Mouse (Mus musculus) lung, embryonic 15.5 days (tissue): ENCODE measurements around the gene Ccdc171. TPM values are rescaled to one million over a fixed set of nuclear protein-coding genes. Genes with fewer than 3 reads are reported as not detected.
"Not testable (repeated sequence)": the region's sequence is repeated elsewhere in the genome, so short reads cannot be mapped to it uniquely, and the experiment has no call there.

ENCODE experiments used
- ATAC-seq: fragments of 200-750 bp; cut with Nextera tagmentation; 2 replicates; pipeline ENCODE4 v1.8.0; 2017; ENCODE audit warnings: moderate number of reproducible peaks, borderline replicate concordance; ENCODE audit not compliant: low FRiP score, low TSS enrichment; ENCODE audit errors: extremely low read depth
- H3K27ac ChIP-seq: fragments of 300-500 bp; sonication (generic); 2 replicates; pipeline ENCODE4 v1.5.1; 2015; ENCODE audit warnings: moderate library complexity, mild to moderate bottlenecking, inconsistent platforms
- H3K27me3 ChIP-seq: fragments of 300-500 bp; sonication (generic); 2 replicates; pipeline ENCODE4 v1.6.1; 2015; ENCODE audit warnings: inconsistent platforms
- H3K36me3 ChIP-seq: fragments of 300-500 bp; sonication (generic); 2 replicates; pipeline ENCODE4 v1.6.1; 2015; ENCODE audit warnings: inconsistent platforms
- H3K4me1 ChIP-seq: fragments of 300-500 bp; sonication (generic); 2 replicates; pipeline ENCODE4 v1.6.1; 2015; ENCODE audit warnings: inconsistent platforms
- H3K4me2 ChIP-seq: fragments of 300-500 bp; sonication (generic); 2 replicates; pipeline ENCODE4 v1.6.1; 2015; ENCODE audit warnings: inconsistent platforms, mild to moderate bottlenecking, moderate library complexity
- H3K4me3 ChIP-seq: fragments of 300-500 bp; sonication (generic); 2 replicates; pipeline ENCODE4 v1.5.1; 2015; ENCODE audit warnings: mild to moderate bottlenecking, inconsistent platforms
- H3K9ac ChIP-seq: fragments of 300-500 bp; sonication (generic); 2 replicates; pipeline ENCODE4 v1.6.1; 2015; ENCODE audit warnings: inconsistent platforms
- H3K9me3 ChIP-seq: fragments of 300-500 bp; sonication (generic); 2 replicates; pipeline ENCODE4 v1.6.1; 2016; ENCODE audit warnings: inconsistent platforms
- WGBS: fragments of 180-500 bp; shearing (Covaris S2); methylation state at CpG from one replicate; pipeline ENCODE4 v1.1.7; 2015; 5-methylcytosine and 5-hydroxymethylcytosine counted together
- polyA plus RNA-seq: library from polyadenylated mRNA; unstranded; fragments of >200 nt; fragmentation: Nextera tagmentation; extraction: Ambion mirVana; gene quantifications from 2 replicates; pipeline ENCODE4 v1.2.1, GENCODE M21; 2015

Gene Ccdc171
- polyA plus RNA-seq, 1 experiment from 2014 or later, result 3.0 TPM

DNA sequence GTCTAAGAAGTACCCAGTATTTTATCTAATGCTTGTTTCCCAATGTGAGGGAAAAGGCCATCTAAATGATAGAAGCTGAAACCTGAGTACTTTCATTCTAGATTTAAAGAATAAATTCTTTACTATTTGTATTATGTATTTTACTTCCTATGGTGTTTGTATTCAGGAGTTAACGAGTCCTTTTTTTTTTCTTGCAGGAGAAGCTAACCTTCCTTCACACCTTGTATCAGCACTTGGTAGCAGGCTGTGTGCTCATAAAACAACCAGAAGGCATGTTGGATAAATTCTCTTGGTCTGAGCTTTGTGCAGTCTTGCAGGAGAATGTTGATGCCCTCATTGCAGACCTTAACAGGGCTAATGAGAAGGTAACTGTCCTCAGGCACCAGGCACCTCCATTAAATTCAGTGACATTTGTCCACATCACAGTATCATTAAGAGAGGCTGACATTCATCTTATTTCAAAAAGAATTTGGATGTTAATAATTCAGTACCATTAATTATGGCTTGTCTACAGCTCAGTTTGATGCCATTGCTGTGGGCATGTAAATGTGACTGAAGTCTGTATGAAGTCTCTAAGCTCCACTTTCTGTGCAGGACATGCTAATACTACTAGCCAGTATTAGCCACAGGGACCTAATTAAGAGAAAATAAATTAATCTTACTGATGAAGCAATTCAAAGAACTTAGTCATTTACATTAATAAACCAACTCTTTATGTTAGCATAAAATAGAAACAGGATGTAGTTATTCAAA lies 136.3 kb downstream of the Ccdc171 start:
- Histone ChIP-seq H3K27ac (no peak overlapping the region), H3K36me3 (no peaks in the 10 kb centered on the region), H3K4me2 (no peak overlapping the region), H3K4me1 (peaks cover 3% of the 10 kb centered on the region; the same call in 1 of the 2 replicates), H3K27me3 (no peaks in the 10 kb centered on the region), H3K9me3 (no peaks in the 10 kb centered on the region), H3K4me3 (no peak overlapping the region), H3K9ac (no peak overlapping the region)
- ATAC-seq, result no peak
- WGBS, result 86% methylated on average over 1 of the region's 1 CpGs

DNA sequence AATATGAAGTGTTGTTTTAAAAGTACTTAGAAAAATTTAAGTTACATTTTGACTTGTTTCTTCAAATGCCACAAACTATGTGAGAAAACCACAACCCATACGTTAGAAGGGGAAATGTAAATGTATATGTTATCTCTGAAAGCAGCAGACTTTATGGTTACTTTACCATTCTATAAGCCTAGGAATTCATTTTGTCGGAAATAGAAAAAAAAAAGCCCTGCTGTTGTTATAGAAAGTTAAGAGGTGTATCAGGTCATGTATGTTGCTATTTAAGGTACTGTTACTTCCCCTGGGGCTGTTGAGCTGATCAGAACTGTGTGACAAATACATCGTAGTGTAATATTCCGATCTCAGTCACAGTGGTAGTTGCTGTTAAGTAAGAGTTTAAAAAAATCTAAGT lies 137.0 kb downstream of the Ccdc171 start:
- no peaks in the 10 kb centered on the region for H3K9me3 ChIP-seq
- H3K27ac ChIP-seq, result no peak overlapping the region
- H3K36me3 ChIP-seq, result no peaks in the 10 kb centered on the region
- no peaks in the 10 kb centered on the region for H3K27me3 ChIP-seq
- no peak overlapping the region for H3K9ac ChIP-seq
- no peaks in the 10 kb centered on the region for H3K4me1 ChIP-seq
- H3K4me2 ChIP-seq, result no peak overlapping the region
- WGBS, result 67% methylated on average over 4 of the region's 4 CpGs
- ATAC-seq, result no peak
- no peak overlapping the region for H3K4me3 ChIP-seq

DNA sequence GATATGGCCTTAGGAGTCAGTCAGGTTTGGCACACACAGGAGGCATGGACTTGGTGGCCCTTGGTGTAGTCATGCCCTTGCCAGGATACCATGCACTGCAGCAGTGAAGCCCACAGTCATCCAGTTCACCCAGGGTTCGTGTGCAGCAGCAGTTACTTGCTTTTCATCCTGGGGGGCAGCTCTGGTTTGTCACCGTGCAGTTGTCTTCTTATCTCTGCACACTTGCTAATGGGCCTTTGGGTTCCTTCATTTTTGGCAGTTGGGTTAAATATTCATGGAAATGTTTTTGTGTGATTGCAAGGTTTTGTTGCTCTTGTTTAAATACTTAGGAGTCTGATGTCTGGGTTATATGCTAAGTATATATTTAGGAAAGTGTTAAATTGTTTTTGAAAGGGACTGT lies 144.2 kb downstream of the Ccdc171 start:
- Histone ChIP-seq H3K27me3 (no peaks in the 10 kb centered on the region), H3K9ac (no peak overlapping the region), H3K27ac (no peak overlapping the region), H3K4me3 (no peak overlapping the region), H3K9me3 (no peaks in the 10 kb centered on the region), H3K36me3 (no peaks in the 10 kb centered on the region), H3K4me1 (no peaks in the 10 kb centered on the region), H3K4me2 (no peak overlapping the region)
- WGBS, result 19% methylated on average over 2 of the region's 2 CpGs
- ATAC-seq, result no peak

DNA sequence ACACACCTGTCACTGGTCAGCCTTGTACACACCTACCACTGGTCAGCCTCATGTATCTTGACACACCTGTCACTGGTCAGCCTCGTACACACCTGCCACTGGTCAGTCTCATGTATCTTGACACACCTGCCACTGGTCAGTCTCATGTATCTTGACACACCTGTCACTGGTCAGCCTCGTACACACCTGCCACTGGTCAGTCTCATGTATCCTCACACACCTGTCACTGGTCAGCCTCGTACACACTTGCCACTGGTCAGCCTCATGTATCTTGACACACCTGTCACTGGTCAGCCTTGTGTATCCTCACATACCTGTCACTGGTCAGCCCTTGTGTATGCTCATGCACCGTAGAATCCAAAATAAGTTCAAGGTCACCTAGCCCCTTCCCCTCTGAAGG lies 150.0 kb downstream of the Ccdc171 start:
- H3K4me1 ChIP-seq, H3K27ac ChIP-seq, H3K27me3 ChIP-seq, H3K4me3 ChIP-seq, ATAC-seq, H3K4me2 ChIP-seq, H3K9me3 ChIP-seq, H3K9ac ChIP-seq, H3K36me3 ChIP-seq: not testable (repeated sequence)
- WGBS, result 82% methylated on average over 4 of the region's 4 CpGs

DNA sequence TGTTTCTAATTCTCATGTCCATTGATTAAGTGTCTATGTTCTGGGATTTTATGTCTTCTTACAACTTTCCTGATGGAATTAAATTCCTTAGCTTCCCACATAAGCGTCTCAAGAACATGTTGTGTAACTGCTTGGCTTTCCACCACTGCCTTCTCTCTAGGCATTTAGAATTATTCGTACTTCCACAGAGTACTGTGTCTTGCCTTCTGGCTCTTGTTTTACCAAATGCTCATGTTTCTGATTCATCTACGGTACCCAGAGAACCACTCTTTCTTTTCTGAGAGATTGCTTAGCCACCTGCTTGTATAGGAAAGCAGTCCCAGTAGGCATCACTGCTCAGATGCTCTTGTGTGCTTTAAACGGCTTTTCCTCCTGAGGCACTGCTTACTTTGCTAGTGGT lies 151.1 kb downstream of the Ccdc171 start:
- no peak for ATAC-seq

DNA sequence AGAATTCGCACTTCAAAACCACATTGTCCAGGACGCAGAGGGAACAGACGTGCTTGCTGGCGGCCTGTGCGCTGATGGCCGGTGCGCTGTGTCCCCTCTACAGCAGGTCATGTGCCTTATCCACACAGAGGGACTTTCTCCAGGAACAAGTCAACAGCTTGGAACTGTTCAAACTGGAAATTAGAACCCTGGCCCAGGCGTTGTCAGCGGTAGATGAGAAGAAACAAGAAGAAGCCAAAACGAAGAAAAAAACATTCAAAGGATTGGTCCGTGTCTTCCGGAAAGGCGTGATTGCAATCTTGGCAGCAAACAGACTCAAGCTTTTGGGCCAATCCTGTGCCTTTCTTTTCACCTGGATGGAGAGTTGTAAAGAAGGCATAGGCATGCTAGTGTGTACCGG lies 155.7 kb downstream of the Ccdc171 start:
- no peak overlapping the region for H3K4me2 ChIP-seq
- no peaks in the 10 kb centered on the region for H3K4me1 ChIP-seq
- no peaks in the 10 kb centered on the region for H3K27me3 ChIP-seq
- WGBS, result 83% methylated on average over 14 of the region's 14 CpGs
- H3K36me3 ChIP-seq, result no peaks in the 10 kb centered on the region
- H3K9ac ChIP-seq, result no peak overlapping the region
- ATAC-seq, result no peak
- H3K27ac ChIP-seq, result no peak overlapping the region
- no peak overlapping the region for H3K4me3 ChIP-seq
- no peaks in the 10 kb centered on the region for H3K9me3 ChIP-seq

More for the DNA sequence above, 151.1 kb downstream of the Ccdc171 start:
- no peak overlapping the region for H3K4me2 ChIP-seq
- H3K27ac ChIP-seq, result no peak overlapping the region
- no peaks in the 10 kb centered on the region for H3K9me3 ChIP-seq
- no peak overlapping the region for H3K9ac ChIP-seq
- WGBS, result 87% methylated on average over 4 of the region's 4 CpGs
- no peaks in the 10 kb centered on the region for H3K4me1 ChIP-seq
- no peaks in the 10 kb centered on the region for H3K27me3 ChIP-seq
- no peaks in the 10 kb centered on the region for H3K36me3 ChIP-seq
- H3K4me3 ChIP-seq, result no peak overlapping the region

DNA sequence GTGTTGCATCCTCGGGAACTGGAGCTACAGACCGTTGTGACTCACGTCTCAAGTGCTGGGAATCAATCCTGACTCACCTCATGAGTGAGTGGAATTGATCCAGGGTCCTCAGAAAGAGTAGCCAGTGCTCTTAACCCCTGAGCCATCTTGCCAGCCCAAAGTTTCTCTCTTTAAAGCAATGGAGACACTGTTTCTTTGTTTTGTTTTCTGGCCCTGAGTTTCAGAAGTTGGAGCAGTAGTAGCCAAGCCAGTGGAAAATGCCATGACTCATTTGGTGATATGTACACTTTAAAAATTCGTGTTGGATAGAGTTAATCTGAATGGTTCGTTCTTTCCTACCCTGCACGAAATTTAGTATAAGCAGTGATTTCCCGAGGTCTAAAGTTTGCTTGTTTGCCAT lies 157.5 kb downstream of the Ccdc171 start:
- H3K4me1 ChIP-seq, result no peaks in the 10 kb centered on the region
- no peak overlapping the region for H3K9ac ChIP-seq
- H3K36me3 ChIP-seq, result no peaks in the 10 kb centered on the region
- 73% methylated on average over 7 of the region's 7 CpGs for WGBS
- no peak overlapping the region for H3K27ac ChIP-seq
- H3K4me3 ChIP-seq, result no peak overlapping the region
- no peak for ATAC-seq
- no peak overlapping the region for H3K4me2 ChIP-seq
- no peaks in the 10 kb centered on the region for H3K27me3 ChIP-seq
- no peaks in the 10 kb centered on the region for H3K9me3 ChIP-seq

DNA sequence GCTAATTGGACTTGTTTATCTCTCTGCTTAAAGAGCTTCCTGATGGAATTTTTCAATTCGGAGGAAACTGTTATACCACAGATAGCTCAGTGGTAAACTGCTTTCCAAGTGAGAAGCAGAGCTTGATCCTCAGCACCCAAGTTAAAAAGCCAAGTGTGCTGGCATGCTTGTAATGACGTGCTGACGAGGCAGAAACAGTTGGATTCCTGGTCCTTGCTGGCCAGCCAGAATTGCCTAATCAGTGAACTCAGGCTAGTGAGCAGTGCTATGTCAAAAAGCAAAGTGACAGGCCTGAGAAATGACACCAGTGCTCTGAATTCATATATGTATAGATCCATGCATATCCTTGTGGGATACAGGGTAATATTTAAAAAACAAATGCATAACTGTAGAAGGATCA lies 174.8 kb downstream of the Ccdc171 start:
- H3K4me1 ChIP-seq, result no peaks in the 10 kb centered on the region
- no peak for ATAC-seq
- H3K4me3 ChIP-seq, result no peak overlapping the region
- no peak overlapping the region for H3K9ac ChIP-seq
- H3K36me3 ChIP-seq, result no peaks in the 10 kb centered on the region
- no peak overlapping the region for H3K4me2 ChIP-seq
- WGBS, result 41% methylated on average over 3 of the region's 3 CpGs
- no peak overlapping the region for H3K27ac ChIP-seq
- no peaks in the 10 kb centered on the region for H3K9me3 ChIP-seq
- no peaks in the 10 kb centered on the region for H3K27me3 ChIP-seq

DNA sequence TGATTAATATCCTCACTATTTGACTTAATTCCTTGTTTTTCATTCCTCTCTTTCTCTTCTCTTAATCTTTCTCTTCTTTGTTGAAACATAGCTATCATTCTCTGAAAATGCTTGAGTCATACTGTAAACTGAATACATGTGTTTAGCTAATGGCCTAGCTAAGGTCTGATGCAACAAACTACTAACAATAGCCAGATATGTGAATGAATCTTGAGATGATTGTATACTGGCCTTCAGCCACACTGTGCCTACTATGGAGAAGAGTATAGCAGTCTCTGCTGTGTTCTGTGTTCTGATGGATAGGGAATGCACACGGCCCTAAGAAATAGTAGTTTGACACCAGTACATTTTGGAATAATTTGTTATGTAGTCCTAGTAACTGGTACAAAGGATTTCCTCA lies 191.7 kb downstream of the Ccdc171 start:
- no peaks in the 10 kb centered on the region for H3K4me1 ChIP-seq
- ATAC-seq, result no peak
- no peak overlapping the region for H3K4me3 ChIP-seq
- H3K9me3 ChIP-seq, result no peaks in the 10 kb centered on the region
- H3K9ac ChIP-seq, result no peak overlapping the region
- H3K27me3 ChIP-seq, result no peaks in the 10 kb centered on the region
- no peaks in the 10 kb centered on the region for H3K36me3 ChIP-seq
- no peak overlapping the region for H3K4me2 ChIP-seq
- H3K27ac ChIP-seq, result no peak overlapping the region
- 91% methylated on average over 1 of the region's 1 CpGs for WGBS

DNA sequence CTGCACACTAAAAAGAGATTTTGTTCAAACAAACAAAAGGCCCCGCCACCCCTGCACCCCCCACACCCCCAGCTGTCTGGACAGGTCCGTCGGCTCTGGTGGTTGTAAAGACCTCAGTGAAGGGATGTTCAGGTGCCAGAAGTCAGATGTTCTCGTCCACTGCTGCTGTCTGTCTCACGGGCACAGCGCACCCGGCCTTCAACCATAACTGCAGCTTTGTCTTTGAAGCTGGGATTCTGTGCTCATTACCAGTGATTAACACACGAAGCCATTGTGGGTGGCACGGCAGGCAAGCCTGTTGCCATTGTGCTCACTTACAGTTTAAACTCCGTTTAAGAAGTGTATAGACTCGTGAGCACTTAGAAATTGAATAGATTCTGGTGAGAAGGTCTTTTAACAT lies 194.5 kb downstream of the Ccdc171 start:
- H3K27ac ChIP-seq, result no peak overlapping the region
- no peak overlapping the region for H3K4me3 ChIP-seq
- no peaks in the 10 kb centered on the region for H3K4me1 ChIP-seq
- no peak for ATAC-seq
- no peaks in the 10 kb centered on the region for H3K27me3 ChIP-seq
- no peak overlapping the region for H3K4me2 ChIP-seq
- no peaks in the 10 kb centered on the region for H3K9me3 ChIP-seq
- 52% methylated on average over 11 of the region's 11 CpGs for WGBS
- no peaks in the 10 kb centered on the region for H3K36me3 ChIP-seq
- H3K9ac ChIP-seq, result no peak overlapping the region

DNA sequence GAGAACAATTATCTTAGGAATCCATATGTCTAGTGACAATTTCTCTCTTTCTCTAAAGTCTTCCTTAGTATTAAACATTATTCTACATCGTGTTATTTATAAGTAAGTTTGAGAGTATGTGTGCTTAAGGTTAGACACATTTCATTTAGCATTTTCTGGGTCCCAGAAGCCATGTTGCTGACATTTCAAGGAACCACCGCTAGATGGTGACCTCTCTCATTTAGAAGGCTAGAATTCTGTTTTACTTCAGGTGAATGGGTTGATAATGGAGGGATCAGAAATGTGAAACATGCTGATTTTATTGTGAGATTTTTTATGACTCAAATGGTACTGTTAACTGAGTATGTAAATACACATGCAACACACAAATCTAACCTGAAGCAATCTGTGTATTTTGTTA lies 199.8 kb downstream of the Ccdc171 start:
- no peaks in the 10 kb centered on the region for H3K4me1 ChIP-seq
- 5% methylated on average over 2 of the region's 2 CpGs for WGBS

DNA sequence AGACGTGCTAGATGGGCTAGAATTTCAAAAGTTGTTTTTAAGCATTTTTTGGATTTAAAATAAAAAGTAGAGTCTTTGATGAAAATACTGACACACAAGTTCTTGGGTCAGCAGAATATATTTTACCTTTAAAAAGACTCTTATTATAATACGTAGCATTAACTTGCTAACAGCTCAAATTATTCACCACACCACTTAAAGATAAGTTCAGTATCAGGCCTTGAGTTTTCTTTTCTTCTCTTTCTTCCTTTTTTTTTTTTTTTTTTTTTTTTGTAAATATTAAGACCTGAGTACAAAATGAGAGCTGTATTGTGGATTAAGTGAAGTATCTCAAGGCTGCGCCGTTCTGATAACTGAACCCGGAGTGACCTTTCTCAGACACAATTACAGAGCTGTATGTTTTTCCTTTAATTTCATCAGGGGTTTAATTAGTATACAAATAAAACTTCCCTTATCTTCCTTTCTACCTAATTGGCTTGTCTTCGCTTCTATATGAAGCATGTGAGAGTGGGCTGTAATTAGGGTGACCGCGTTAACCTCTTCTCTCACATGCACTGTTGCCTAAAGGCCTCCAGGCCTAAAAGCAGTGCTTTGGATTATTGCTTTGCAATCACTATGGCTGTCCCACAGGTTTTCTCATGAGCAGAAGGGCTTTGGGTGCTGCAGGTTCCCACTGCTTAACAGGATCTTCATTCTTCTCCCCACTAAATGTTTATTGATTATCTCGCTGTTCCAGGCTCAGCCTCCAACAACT lies 214.0 kb downstream of the Ccdc171 start:
- no peak overlapping the region for H3K27ac ChIP-seq
- no peak for ATAC-seq
- H3K27me3 ChIP-seq, result no peaks in the 10 kb centered on the region
- no peak overlapping the region for H3K4me2 ChIP-seq
- WGBS, result 83% methylated on average over 9 of the region's 9 CpGs
- H3K4me1 ChIP-seq, result no peaks in the 10 kb centered on the region
- H3K9ac ChIP-seq, result no peak overlapping the region
- H3K4me3 ChIP-seq, result no peak overlapping the region
- H3K9me3 ChIP-seq, result no peaks in the 10 kb centered on the region
- no peaks in the 10 kb centered on the region for H3K36me3 ChIP-seq

More for the DNA sequence above, 199.8 kb downstream of the Ccdc171 start:
- Histone ChIP-seq H3K27ac (no peak overlapping the region), H3K36me3 (no peaks in the 10 kb centered on the region), H3K4me3 (no peak overlapping the region), H3K9me3 (no peaks in the 10 kb centered on the region), H3K4me2 (no peak overlapping the region), H3K27me3 (no peaks in the 10 kb centered on the region), H3K9ac (no peak overlapping the region)
- ATAC-seq, result no peak
